Mouse (Mus musculus) left cerebral cortex, postnatal 14 days (tissue): Measurements from ENCODE around the gene Fam43b. TPM values are rescaled to one million over a fixed set of nuclear protein-coding genes. Genes with fewer than 3 reads are reported as not detected.

Source experiments
- DNase-seq, 2 experiments: peaks; one replicate each; pipeline ENCODE4 v3.0.0; 2021 to 2022; ENCODE audit warnings: low spot score in 2 of 2, mixed read lengths in 1 of 2
- intact Hi-C: fragments of 180-260 bp; cut with DNase I; formaldehyde crosslinking; loops from one replicate; pipeline ENCODE4 v1.15.1; 2025
- total RNA-seq, 2 experiments: library from RNA; stranded (reverse); gene quantifications; 2 replicates each; pipeline ENCODE4 v1.2.3; 2021

The Fam43b gene
- total RNA-seq, 2 experiments from 2014 or later: 33.9 TPM

DNA sequence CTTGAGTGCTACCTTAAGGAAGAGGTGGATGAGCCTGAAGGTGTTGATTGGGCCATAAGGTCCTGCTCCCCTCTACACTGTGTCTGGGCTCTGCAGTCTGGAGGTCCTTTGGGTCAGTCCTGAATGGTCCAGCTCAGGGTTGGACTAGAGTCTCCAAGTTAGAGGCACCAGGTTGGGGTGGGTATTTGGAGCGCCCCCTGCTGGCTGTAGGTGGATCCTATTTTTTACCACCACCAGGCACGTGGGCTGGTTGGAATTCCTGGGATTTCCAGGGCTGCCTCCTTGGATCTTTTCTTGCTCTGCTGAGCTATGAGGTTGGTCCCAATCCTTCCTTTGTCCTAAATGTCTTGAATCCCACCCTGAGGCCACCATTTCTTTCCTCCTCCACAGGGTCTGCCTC lies 8.5 kb upstream of the Fam43b start:
- intact Hi-C loops: no loop called here
- no peak for DNase-seq

DNA sequence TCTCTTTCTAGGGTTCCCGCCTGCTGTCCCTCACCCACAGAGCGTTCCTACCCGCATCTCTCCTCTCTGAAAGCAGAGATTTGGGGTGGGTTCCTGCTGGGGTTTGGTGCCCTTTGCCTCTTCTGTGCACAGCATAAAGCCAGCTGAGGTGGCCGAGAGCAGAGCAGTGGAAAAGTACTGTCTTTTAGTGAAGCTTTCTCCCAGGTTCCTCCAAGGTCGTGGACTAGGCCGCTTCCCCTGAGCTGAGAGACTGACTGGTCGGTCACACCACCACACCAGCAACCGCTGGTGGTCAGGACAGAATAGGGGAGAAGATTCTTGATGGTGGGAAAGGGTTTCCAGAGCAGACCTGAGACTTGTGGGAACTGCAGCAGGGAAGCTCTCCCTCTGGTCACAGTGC lies 383 bp upstream of the Fam43b start:
- intact Hi-C loops: no loop called here
- DNase-seq: no peak

DNA sequence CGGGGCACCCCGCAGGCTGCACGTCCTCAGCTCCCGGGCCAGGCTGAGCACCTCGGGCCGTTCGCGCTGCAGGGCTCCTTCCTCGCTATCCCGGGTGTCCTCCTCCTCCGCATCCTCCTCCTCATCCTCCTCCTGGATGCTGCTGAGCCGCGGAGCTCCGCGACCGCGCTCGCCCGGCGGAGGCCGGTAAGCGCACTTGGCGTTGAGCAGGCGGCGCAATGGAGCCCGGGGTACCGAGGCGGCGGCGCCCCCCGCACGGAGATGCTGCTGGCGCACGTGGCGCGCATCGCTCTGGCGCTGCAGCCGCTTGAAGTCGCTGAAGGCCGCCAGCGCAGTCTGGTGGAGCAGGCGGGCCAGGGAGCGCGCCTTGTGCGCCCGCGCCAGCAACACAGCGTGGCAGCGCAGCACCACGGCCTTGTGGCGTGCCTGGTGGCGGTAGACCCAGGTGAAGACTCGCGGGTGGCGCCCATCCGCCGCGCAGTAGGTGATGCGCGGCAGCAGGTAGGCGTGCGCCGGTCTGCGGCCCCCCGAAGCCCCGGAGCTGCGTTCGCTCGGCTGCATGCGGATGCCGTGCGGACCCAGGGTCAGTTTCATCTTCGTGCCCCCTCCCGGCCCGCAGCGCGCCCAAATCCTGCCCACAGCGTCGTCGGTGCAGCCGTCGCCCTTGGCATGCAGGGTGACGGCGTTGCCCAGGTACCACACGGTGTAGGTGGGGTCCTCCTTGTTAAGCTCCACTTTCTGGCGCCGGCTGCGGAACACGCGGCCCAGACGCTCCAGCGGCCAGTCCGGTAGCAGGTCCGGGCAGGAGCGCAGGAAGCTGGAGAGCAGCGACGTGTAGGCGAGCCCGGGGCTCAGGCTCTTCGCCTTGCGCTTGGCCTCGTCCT lies 999 bp downstream of the Fam43b start:
- peak; percentile 48 to 68 for DNase-seq
- intact Hi-C loops: loop anchor here (2.0 kb wide), 1 partner anchor 19 kb away; no protein-coding TSS in a partner anchor

DNA sequence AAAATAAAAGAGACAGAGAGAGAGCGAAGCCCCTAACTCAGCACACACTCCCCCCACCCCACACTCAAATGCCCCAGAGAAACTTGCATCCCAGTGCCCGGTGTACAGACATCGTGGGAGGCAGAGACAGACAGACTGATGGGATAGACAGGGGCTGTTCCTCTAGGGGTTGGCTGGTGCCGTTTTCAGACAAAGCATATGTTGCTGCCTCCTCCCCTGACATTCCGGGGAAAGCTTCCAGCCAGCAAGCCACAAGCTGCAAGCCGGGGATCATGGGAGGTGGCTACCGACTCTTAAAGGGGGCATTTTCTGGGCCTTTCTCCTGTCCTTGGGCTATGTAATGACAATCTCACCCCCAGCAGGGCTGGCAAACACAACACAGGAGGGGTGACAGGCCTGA lies 2.6 kb downstream of the Fam43b start:
- intact Hi-C loops: loop anchor here (2.0 kb wide), 1 partner anchor 21 kb away; no protein-coding TSS in a partner anchor

GRCm38 (mm10) chr4:138383789-138384188 lies 12.5 kb downstream of the Fam43b start:
- intact Hi-C loops: loop anchor here (5.0 kb wide), 1 partner anchor 44 kb away; no protein-coding TSS in a partner anchor
- no peak for DNase-seq

More for the DNA sequence above, 2.6 kb downstream of the Fam43b start:
- DNase-seq: no peak

DNA sequence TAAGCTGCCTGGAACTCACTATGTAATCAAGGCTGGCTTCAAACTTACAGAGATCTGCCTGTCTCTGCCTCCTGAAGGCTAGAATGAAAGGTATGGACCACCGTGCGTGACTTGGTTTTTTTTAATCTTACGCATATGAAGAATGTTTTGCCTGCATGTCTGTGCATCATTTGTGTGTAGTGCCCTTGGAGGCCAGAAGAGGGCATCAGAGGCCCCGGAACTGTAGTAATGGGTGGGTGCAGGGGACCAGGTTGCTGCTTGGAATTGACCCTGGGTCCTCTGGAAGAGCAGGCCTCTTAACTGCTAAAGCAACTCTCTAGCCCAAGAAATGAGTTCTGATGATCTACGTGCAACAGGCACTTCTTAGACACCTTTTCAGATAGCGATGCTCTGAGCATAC lies 13.9 kb downstream of the Fam43b start:
- intact Hi-C loops: loop anchor here (5.0 kb wide), 1 partner anchor 45 kb away; no protein-coding TSS in a partner anchor

GRCm38 (mm10) chr4:138380132-138380689 lies 16.1 kb downstream of the Fam43b start:
- intact Hi-C loops: loop anchor here (5.0 kb wide), 1 partner anchor 47 kb away; no protein-coding TSS in a partner anchor
- DNase-seq: no peak

More for the DNA sequence above, 13.9 kb downstream of the Fam43b start:
- no peak for DNase-seq

- intact Hi-C loops: loop anchor here (2.0 to 5.0 kb wide), 2 partner anchors 37 to 52 kb away; partner anchors contain the start of gene Pink1
- peak; percentile 64 to 82 for DNase-seq
These were observed 17.1 kb downstream of the Fam43b start for GRCm38 (mm10) chr4:138379091-138379840.

- peak; percentile 62 to 84 for DNase-seq
- intact Hi-C loops: loop anchor here (5.0 kb wide), 1 partner anchor 35 kb away; no protein-coding TSS in a partner anchor
These were observed 18.8 kb downstream of the Fam43b start for GRCm38 (mm10) chr4:138377526-138377925.

DNA sequence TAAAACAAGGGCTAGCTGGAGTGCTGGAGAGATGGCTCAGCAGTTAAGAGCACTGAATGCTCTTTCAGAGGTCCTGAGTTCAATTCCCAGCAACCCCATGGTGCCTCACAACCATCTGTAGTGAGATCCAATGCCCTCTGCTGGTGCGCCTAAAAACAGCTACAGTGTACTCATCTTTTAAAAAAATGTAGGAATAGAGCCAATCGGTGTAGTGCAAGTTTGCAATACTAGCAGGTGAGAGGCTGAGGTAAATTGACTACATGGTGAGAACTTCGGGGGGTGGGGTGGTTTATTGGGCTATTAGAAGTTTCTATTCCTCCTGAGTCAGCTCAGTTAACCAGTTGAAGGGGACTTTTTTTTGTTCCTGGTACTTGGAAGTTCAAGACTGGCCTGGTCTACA lies 21.2 kb downstream of the Fam43b start:
- no peak for DNase-seq
- intact Hi-C loops: loop anchor here (5.0 kb wide), 1 partner anchor 33 kb away; no protein-coding TSS in a partner anchor

- no peak for DNase-seq
- intact Hi-C loops: no loop called here
These were observed 25.3 kb downstream of the Fam43b start for GRCm38 (mm10) chr4:138370996-138371516.

GRCm38 (mm10) chr4:138368498-138369260 lies 27.6 kb downstream of the Fam43b start:
- DNase-seq: no peak
- intact Hi-C loops: no loop called here

DNA sequence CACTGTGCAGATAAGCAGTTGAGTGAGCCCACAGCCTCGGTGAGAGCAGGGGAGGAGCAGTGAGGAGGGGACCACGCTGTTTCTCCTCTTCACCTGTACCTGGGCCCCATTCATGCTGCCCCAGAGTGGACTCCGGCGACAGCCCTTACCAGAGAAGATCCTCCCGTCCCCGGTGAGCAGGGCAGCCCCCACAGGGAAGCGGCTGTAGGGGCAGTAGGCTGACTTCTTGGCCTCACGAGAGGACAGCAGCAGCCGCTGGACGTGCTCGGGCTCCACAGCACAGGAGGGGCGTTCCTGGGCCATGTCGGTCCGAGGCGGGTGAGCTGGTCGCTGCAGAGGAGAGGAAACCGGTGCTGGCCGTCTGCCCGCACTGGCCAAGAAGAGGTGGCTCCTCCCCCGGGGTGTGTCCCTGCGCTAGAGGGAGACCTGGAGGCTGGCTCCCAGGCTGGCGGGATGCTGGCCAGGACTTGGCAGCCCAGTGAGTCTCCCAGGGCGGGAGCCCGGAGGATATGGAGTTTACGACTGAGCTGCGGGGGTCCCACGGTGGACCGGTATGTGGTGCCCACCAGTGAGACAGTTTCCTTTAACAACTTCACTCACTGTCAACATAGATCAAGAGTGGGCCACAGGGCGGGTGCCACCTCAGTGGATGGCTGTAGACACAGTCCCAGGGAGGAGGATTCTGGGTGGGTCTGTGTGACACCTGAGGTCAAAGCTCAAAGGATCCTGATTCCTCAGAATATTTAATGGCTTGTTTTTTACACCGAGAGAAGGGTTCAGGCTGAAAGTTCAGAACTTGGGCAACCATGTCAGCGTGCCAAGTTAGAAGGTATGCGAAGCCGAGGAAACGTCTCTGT lies 28.5 kb downstream of the Fam43b start, which contains the start of gene Cda:
Gene Cda, minus strand, starts transcription at position 352 of the 857 bp plus-strand sequence.
- intact Hi-C loops: no loop called here
- no peak for DNase-seq

DNA sequence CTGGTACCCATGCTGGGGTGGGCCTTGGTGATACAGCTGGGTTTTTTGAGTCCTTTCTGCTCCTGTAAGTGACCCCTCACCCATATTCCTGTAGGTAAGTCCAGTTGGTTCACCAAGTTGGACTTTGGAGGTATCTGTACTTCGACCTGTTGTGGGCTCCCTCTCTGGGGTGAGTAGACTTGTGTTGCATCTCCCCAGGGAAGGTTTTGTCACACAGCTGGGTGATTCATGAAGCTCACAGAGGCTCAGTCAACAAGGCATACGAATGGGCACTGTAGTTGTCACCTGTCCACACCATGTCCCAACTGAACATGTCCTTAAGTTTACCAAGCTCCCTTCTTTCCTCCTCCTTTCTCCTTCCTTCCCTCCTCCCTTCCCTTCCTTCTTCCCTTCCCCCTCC lies 29.8 kb downstream of the Fam43b start:
- DNase-seq: no peak
- intact Hi-C loops: no loop called here

GRCm38 (mm10) chr4:138363511-138363910 lies 32.8 kb downstream of the Fam43b start:
- intact Hi-C loops: no loop called here
- no peak for DNase-seq

DNA sequence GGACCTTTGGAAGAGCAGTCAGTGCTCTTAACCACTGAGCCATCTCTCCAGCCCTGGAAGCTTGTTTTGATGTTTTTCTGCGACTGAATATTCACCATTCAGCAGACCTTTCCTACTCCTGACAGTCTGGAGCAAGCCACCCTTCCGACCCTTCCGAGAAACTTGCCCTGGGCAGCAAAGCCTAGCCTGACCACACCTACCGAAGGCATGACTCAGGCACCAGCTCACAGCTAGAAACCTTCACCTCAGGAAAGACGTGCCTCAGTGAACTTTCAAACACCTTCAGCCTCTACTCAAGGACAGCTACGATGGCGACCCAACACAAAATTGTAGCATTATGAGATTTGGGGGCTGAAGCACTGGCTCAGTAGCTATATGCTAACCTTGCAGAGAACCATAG lies 33.4 kb downstream of the Fam43b start:
- intact Hi-C loops: no loop called here
- no peak for DNase-seq

DNA sequence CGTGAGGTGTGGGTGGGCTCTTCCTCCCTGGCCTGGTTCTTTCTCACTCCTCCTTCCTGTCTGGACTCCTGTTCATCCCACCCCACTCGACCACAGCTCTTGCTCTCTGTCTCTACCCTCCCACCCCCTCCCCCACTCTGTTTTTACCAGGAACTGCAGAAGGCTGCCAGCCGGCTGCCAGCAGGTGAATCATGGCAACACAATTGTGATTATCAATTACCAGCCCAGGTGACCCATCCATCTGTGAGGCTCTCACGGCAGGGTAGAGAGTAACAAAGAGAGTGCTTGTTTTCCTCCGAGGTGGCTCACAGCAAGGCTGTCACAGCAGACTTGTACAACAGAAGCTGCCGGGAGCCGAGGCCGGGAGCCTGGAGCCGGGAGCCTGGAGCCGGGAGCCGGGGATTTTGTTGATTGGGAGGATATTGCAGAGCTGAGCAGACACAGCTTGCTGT lies 34.9 kb downstream of the Fam43b start:
- DNase-seq: no peak
- intact Hi-C loops: no loop called here

DNA sequence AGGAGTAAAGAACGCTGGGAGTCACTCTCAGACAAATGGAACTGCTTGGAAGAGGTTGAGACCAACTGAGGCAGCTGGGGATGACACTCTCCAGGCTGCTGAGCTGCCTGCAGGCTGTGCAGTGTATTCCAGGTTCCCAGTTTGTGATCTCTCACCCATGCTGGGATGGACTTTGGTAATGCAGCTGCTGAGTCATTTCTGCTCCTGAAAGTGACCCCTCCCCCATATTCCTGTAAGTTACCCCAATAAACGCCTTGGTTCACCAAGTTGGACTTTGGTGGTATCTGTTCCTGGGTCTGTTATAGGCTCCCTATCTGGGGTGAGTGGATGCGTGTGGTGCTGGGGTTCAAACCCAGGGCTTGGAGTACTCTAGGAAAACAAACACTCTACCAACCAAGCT lies 38.2 kb downstream of the Fam43b start:
- no peak for DNase-seq
- intact Hi-C loops: no loop called here
